Mouse (Mus musculus): Measurements from ENCODE around the gene Ehd4.
A peak's percentile ranks its signal among the peaks of the same experiment; 100 is the strongest.

The Ehd4 gene

GRCm38 (mm10) chr2:120068555-120069465, 85.6 kb downstream of the Ehd4 start:
- DNase-seq: no peak

DNA sequence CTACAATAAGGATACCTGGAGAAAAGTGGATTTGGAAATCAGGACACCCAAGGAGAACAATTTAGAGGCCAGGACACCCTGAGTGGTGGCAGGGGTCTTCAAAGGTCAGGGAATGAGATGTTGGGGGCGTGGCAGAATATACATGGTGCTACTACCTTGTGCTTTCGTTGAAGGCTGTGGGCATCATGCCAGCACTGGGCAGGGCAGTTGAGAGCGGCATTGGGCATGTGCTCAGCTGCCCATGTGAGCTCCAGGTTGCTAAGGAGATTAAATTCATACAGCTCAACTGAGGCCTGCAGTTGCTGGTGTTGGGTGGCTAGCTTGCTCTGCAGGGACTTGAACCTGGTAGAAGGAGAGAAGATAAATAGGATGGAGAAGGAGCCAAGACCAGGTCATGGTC, 88.2 kb downstream of the Ehd4 start:
- DNase-seq: no peak

- no peak for DNase-seq
Measured at GRCm38 (mm10) chr2:120065243-120065642, 89.2 kb downstream of the Ehd4 start.

GRCm38 (mm10) chr2:120064639-120065038, 89.8 kb downstream of the Ehd4 start:
- no peak for DNase-seq

DNA sequence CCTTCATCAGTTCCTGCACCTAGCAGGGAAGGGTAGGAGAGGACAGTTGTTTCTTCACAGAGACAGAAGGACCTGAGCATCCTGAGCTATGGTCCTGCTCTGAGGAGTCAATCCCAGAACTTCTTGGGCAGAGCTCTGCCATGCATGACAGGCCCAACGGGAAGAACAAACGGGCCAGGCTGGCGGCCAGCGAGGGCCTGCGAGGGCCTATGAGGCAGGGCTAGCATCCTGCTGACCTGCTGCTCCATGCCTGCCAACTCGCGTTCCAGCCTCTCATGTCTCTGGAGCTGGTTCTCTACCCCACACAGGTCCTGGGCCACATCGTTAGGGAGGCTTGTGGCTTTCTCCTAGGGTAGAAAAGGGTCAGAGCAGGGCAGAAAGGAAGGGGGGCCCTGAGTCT, 92.2 kb downstream of the Ehd4 start:
- DNase-seq: no peak

GRCm38 (mm10) chr2:120060651-120061050, 93.8 kb downstream of the Ehd4 start:
- DNase-seq: no peak

GRCm38 (mm10) chr2:120060190-120060589, 94.2 kb downstream of the Ehd4 start:
- peak; percentile 93 for DNase-seq

DNA sequence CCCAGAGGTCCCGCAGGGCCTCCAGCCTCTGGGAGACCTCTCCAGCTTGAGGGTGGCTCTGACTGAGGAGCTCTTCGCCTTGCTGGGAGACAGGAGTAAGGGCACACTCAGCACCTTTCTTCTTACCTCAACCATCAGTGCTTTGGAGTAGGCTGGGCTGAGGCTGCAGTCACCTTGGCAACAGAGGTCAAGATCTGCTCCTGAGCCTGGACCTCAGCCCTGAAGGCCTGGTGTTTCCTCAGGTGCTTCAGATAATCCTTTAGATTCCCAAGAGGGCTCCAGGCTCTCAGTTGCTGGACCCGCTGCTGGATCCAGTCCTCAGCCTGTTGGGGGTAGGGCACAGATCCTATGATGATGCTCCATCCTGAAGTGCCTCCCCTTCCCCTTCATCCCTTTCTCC, 94.9 kb downstream of the Ehd4 start:
- no peak for DNase-seq

- no peak for DNase-seq
Measured at GRCm38 (mm10) chr2:120058818-120059217, 95.6 kb downstream of the Ehd4 start.

DNA sequence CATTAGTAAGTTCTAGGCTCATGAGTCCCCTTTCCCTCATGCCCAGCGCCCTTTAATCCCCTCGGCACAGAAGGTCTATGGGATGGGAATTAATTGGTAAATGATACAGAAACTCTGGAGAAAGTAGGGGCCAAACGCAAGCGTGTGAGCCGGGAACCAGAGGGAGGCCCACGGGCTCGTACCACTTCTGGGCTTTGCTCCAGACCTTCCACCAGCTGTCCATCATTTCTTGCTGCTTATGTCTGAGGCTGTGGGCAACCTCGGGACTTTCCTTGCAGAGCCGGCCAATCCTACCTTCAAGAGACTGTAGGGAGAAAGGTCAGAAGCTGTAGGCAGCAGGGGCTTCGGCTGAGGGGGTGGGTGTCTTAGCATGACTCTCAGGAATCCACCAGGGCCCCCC, 98.5 kb downstream of the Ehd4 start:
- no peak for DNase-seq

GRCm38 (mm10) chr2:120054771-120055552, 99.4 kb downstream of the Ehd4 start:
- peak; percentile 97 for DNase-seq

- DNase-seq: no peak
Measured at GRCm38 (mm10) chr2:120051405-120051804, 103.0 kb downstream of the Ehd4 start.

DNA sequence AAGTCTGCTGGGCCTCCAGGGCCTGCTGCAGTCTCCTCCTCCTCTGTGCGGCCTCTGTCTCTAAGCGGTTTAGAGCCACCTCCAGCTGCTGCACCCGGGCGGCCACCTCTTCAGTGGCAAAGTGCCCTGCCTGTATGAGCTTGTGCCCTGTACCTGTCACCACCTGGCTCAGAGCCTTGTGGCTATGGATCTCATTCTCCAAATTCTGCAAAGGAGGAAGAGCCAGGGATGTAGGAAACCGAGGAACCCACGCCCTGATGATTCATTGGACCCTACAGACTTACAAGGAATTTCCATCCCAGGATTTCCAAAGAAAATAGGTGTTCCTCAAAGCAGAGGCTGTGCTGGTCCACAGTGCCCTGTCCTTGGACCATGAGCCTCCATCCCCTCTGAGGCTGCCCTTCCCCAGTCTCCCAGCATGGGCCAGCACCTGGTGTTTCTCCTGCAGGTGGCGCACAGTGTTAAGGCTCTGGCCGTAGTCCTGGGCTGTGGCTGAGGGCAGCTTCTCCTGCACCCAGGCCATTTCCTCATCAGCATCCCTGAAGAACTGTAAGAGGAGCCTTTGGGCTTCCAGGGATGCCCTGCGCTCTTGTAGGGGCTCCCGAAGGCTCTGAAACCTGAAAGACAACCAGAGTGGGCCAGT, 104.7 kb downstream of the Ehd4 start:
- DNase-seq: no peak

- DNase-seq: no peak
Measured at GRCm38 (mm10) chr2:120048173-120048572, 106.2 kb downstream of the Ehd4 start.

DNA sequence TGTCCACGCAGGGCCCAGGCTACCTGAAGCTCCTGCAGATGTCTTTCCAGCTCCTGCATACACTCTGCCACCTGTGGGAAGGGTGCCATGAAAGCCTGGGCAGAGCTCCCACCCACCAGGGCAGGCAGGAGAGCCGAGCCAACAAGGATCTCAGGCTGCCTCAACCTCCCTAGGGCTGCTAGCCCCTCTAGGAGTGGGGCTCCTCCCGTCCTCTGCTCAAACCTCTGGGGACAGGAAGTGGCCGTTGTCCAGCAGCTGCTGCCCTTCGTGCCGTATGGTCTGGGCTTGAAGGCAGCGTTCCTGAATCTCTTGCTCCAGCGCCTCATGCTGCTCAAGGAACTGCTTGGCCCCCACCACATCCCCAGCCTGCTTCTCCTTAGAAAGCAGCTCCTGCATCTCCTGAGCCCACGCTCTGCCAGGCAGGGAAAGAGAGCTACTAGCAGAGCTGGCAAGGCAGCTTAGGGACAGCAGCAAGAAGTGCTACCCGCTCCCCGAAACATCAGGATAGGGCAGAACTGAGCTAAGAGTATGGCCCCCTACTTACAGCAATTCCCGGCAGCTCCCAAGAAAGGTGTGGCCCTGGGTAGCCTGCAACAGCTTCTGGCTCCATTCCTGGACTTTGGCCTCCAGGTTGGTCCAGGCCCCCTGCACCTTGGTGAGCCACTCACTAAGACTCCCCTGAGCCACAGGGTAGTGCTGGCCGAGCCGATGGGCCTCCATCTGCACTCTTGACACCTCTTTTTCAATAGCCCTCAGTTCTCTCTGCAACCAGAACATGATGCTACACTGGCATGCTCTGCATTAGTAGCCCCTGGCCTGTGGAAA, 107.7 kb downstream of the Ehd4 start:
- no peak for DNase-seq

DNA sequence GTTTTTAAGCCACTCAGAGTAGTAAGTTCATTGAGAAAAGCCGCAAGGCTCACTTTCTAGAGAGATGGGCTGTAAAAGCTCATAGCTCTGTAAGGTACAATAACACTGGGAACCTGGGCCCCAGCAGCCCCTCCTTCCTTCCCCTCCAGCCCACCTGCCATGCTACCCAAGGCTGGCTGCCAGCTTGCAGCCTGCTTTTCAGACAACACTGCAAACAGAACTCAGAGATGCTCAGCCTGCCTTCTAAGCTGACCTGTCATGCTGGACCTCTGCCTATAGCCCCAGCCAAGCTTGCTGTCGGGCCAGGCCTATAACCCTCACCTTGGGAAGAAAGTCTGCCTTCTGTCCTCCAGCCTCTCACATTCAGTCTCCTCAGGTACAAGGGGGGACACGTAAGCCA, 109.7 kb downstream of the Ehd4 start:
- no peak for DNase-seq

DNA sequence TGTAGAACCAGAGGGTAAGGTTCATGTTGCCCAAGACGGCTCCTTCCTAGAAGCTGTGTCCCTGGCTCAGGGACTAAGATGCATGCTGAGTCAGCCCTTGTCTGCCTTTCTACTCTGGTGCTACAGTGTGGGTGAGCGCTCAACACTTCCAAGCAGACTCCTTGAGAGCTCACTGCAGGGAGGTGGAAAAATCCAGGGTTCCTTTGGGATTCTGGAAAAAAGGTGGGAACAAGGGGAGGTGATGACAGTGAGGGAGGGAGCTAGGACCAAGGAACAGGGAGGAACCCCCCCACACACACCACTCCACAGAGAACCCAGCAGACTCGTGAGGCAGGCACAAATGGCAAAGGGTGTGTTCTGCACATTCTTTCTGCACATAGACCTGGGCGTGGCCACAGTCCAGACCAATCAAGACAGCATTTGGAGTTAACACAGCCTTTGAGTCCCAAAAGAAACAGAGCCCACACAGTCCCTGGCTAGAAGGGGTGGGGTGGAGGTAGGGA, 110.3 kb downstream of the Ehd4 start:
- no peak for DNase-seq

GRCm38 (mm10) chr2:120040991-120041390, 113.4 kb downstream of the Ehd4 start:
- no peak for DNase-seq
